Mouse (Mus musculus) liver, adult 2 months (tissue): ENCODE results near the gene Tsks.

Source experiments
- CTCF ChIP-seq: fragments of 200-500 bp; IDR thresholded peaks from 2 replicates; pipeline ENCODE4 v1.5.1; 2011; ENCODE audit warnings: low read depth, low read length, control low read depth
- POLR2A ChIP-seq: fragments of 200-500 bp; IDR thresholded peaks from 2 replicates; pipeline ENCODE4 v1.6.1; 2011; ENCODE audit warnings: low read length, control low read depth; ENCODE audit not compliant: insufficient read depth; ENCODE audit errors: extremely low read depth

- TF ChIP-seq POLR2A = no peak
- no peak for TF ChIP-seq CTCF
Observed at GRCm38 (mm10) chr7:44895206-44895592, 47.8 kb upstream of the Tsks start.
